Mouse (Mus musculus): Measurements from ENCODE around the gene Iqgap1. TPM values are rescaled to one million over a fixed set of nuclear protein-coding genes. Genes with fewer than 3 reads are reported as not detected.
"Not testable (repeated sequence)": the region's sequence is repeated elsewhere in the genome, so short reads cannot be mapped to it uniquely, and the experiment has no call there.

Gene Iqgap1
- total RNA-seq, 2 experiments from 2014 or later = 12.1 to 16.8 TPM

- peak; percentile 46 for DNase-seq (ENCODE audit: low spot score)
Observed at GRCm38 (mm10) chr7:80773834-80774614, 51.8 kb downstream of the Iqgap1 start.

GRCm38 (mm10) chr7:80770466-80770865 is 55.3 kb downstream of the Iqgap1 start:
- no peak for DNase-seq (ENCODE audit: low spot score)

- no peak for DNase-seq (ENCODE audit: low spot score)
Observed at GRCm38 (mm10) chr7:80766861-80767312, 58.9 kb downstream of the Iqgap1 start.

GRCm38 (mm10) chr7:80766072-80766471 is 59.7 kb downstream of the Iqgap1 start:
- no peak for DNase-seq (ENCODE audit: low spot score)

- no peak for DNase-seq (ENCODE audit: low spot score)
Observed at GRCm38 (mm10) chr7:80763864-80764437, 61.8 kb downstream of the Iqgap1 start.

GRCm38 (mm10) chr7:80762297-80762696 is 63.5 kb downstream of the Iqgap1 start:
- no peak for DNase-seq (ENCODE audit: low spot score)

GRCm38 (mm10) chr7:80754086-80754485 is 71.7 kb downstream of the Iqgap1 start:
- DNase-seq (ENCODE audit: low spot score) = no peak

- DNase-seq (ENCODE audit: low spot score) = peak; percentile 43
Observed at GRCm38 (mm10) chr7:80753613-80754012, 72.2 kb downstream of the Iqgap1 start.

GRCm38 (mm10) chr7:80749624-80750023 is 76.2 kb downstream of the Iqgap1 start:
- DNase-seq (ENCODE audit: low spot score) = no peak

GRCm38 (mm10) chr7:80749109-80749508 is 76.7 kb downstream of the Iqgap1 start:
- DNase-seq (ENCODE audit: low spot score) = not testable (repeated sequence)

- DNase-seq (ENCODE audit: low spot score) = no peak
Observed at GRCm38 (mm10) chr7:80747371-80747770, 78.4 kb downstream of the Iqgap1 start.

- DNase-seq (ENCODE audit: low spot score) = no peak
Observed at GRCm38 (mm10) chr7:80746166-80746761, 79.5 kb downstream of the Iqgap1 start.

- DNase-seq (ENCODE audit: low spot score) = no peak
Observed at GRCm38 (mm10) chr7:80745746-80746145, 80.0 kb downstream of the Iqgap1 start.

GRCm38 (mm10) chr7:80745250-80745649 is 80.5 kb downstream of the Iqgap1 start:
- no peak for DNase-seq (ENCODE audit: low spot score)

- DNase-seq (ENCODE audit: low spot score) = no peak
Observed at GRCm38 (mm10) chr7:80743920-80744630, 81.7 kb downstream of the Iqgap1 start.

- no peak for DNase-seq (ENCODE audit: low spot score)
Observed at GRCm38 (mm10) chr7:80742671-80743070, 83.1 kb downstream of the Iqgap1 start.

GRCm38 (mm10) chr7:80740954-80741353 is 84.8 kb downstream of the Iqgap1 start:
- peak; percentile 80 for DNase-seq (ENCODE audit: low spot score)

GRCm38 (mm10) chr7:80736199-80736598 is 89.6 kb downstream of the Iqgap1 start:
- DNase-seq (ENCODE audit: low spot score) = no peak

GRCm38 (mm10) chr7:80732986-80733385 is 92.8 kb downstream of the Iqgap1 start:
- no peak for DNase-seq (ENCODE audit: low spot score)

GRCm38 (mm10) chr7:80729662-80730061 is 96.1 kb downstream of the Iqgap1 start:
- DNase-seq (ENCODE audit: low spot score) = peak; percentile 72

- DNase-seq (ENCODE audit: low spot score) = no peak
Observed at GRCm38 (mm10) chr7:80721041-80721440, 104.7 kb downstream of the Iqgap1 start.

GRCm38 (mm10) chr7:80719582-80719981 is 106.2 kb downstream of the Iqgap1 start:
- DNase-seq (ENCODE audit: low spot score) = no peak

Measured in gastrocnemius, adult 18-20 months (tissue).